Mouse (Mus musculus) midbrain, embryonic 13.5 days (tissue): ENCODE results near the gene Dlg5. TPM values are rescaled to one million over a fixed set of nuclear protein-coding genes. Genes with fewer than 3 reads are reported as not detected.

Source experiments
- ATAC-seq: fragments of 200-750 bp; cut with Nextera tagmentation; 2 replicates; pipeline ENCODE4 v1.8.0; 2017; ENCODE audit warnings: mild to moderate bottlenecking, moderate TSS enrichment, moderate library complexity
- H3K27ac ChIP-seq: fragments of 300-500 bp; sonication (generic); 2 replicates; pipeline ENCODE4 v1.5.1; 2015; ENCODE audit warnings: inconsistent platforms, mild to moderate bottlenecking, moderate library complexity
- H3K27me3 ChIP-seq: fragments of 300-500 bp; sonication (generic); 2 replicates; pipeline ENCODE4 v1.6.1; 2015; ENCODE audit warnings: mild to moderate bottlenecking, inconsistent platforms
- H3K36me3 ChIP-seq: fragments of 300-500 bp; sonication (generic); 2 replicates; pipeline ENCODE4 v1.6.1; 2015; ENCODE audit warnings: mild to moderate bottlenecking, inconsistent platforms
- H3K4me1 ChIP-seq: fragments of 300-500 bp; sonication (generic); replicated peaks from 2 replicates; pipeline ENCODE4 v1.6.1; 2015; ENCODE audit warnings: inconsistent platforms
- H3K4me2 ChIP-seq: fragments of 300-500 bp; sonication (generic); replicated peaks from 2 replicates; pipeline ENCODE4 v1.6.1; 2015; ENCODE audit warnings: moderate library complexity, mild to moderate bottlenecking, inconsistent platforms
- H3K4me3 ChIP-seq: fragments of 300-500 bp; sonication (generic); replicated peaks from 2 replicates; pipeline ENCODE4 v1.5.1; 2015; ENCODE audit warnings: mild to moderate bottlenecking, inconsistent platforms
- H3K9ac ChIP-seq: fragments of 300-500 bp; sonication (generic); replicated peaks from 2 replicates; pipeline ENCODE4 v1.6.1; 2015; ENCODE audit warnings: mild to moderate bottlenecking, inconsistent platforms
- H3K9me3 ChIP-seq: fragments of 300-500 bp; sonication (generic); 2 replicates; pipeline ENCODE4 v1.6.1; 2016; ENCODE audit warnings: mild to moderate bottlenecking, inconsistent platforms
- WGBS: fragments of 180-500 bp; shearing (Covaris S2); methylation state at CpG from one replicate; pipeline ENCODE4 v1.1.7; 2015; 5-methylcytosine and 5-hydroxymethylcytosine counted together
- polyA plus RNA-seq: library from polyadenylated mRNA; unstranded; fragments of >200 nt; fragmentation: Nextera tagmentation; extraction: Ambion mirVana; gene quantifications from 2 replicates; pipeline ENCODE4 v1.2.1, GENCODE M21; 2015

Dlg5 gene
- polyA plus RNA-seq, 1 experiment from 2014 or later: 19.4 TPM

GRCm38 (mm10) chr14:24232641-24233633 is 12.8 kb downstream of the Dlg5 start:
- Histone ChIP-seq H3K27me3 (no peaks in the 10 kb centered on the region), H3K36me3 (0 out of 2 replicates have a peak, but pooled peaks cover 3% of the 10 kb centered on the region), H3K9me3 (no peaks in the 10 kb centered on the region), H3K27ac (no peak overlapping the region; the same call in 1 of the 2 replicates), H3K4me2 (no peak overlapping the region), H3K4me1 (peaks cover 16% of the 10 kb centered on the region), H3K4me3 (no peak overlapping the region), H3K9ac (no peak overlapping the region)
- 77% methylated on average over 11 of the region's 12 CpGs for WGBS
- ATAC-seq: no peak

GRCm38 (mm10) chr14:24228549-24228948 is 17.2 kb downstream of the Dlg5 start:
- Histone ChIP-seq H3K27me3 (no peaks in the 10 kb centered on the region), H3K9ac (no peak overlapping the region), H3K4me3 (no peak overlapping the region), H3K4me2 (no peak overlapping the region), H3K36me3 (peaks cover 7% of the 10 kb centered on the region; the same call in 1 of the 2 replicates), H3K27ac (no peak overlapping the region), H3K4me1 (0 out of 2 replicates have a peak, but pooled peaks cover 5% of the 10 kb centered on the region), H3K9me3 (no peaks in the 10 kb centered on the region)
- WGBS: 86% methylated on average over 6 of the region's 6 CpGs
- no peak for ATAC-seq

- WGBS: 90% methylated on average over 8 of the region's 8 CpGs
- ATAC-seq: no peak
- Histone ChIP-seq H3K4me3 (no peak overlapping the region), H3K27ac (no peak overlapping the region), H3K27me3 (no peaks in the 10 kb centered on the region), H3K9me3 (no peaks in the 10 kb centered on the region), H3K4me1 (peaks cover 12% of the 10 kb centered on the region; the same call in 1 of the 2 replicates), H3K36me3 (peaks cover 7% of the 10 kb centered on the region; the same call in 1 of the 2 replicates), H3K9ac (no peak overlapping the region), H3K4me2 (no peak overlapping the region)
These were observed 18.7 kb downstream of the Dlg5 start for GRCm38 (mm10) chr14:24227015-24227414.

GRCm38 (mm10) chr14:24226344-24226743 is 19.4 kb downstream of the Dlg5 start:
- no peak overlapping the region for H3K4me3 ChIP-seq
- 93% methylated on average over 2 of the region's 2 CpGs for WGBS
- H3K4me1 ChIP-seq: peaks cover 12% of the 10 kb centered on the region; the same call in 1 of the 2 replicates
- no peak overlapping the region for H3K4me2 ChIP-seq
- no peak overlapping the region for H3K9ac ChIP-seq
- H3K27me3 ChIP-seq: no peaks in the 10 kb centered on the region
- ATAC-seq: no peak
- H3K27ac ChIP-seq: no peak overlapping the region
- peaks cover 7% of the 10 kb centered on the region; the same call in 1 of the 2 replicates for H3K36me3 ChIP-seq
- no peaks in the 10 kb centered on the region for H3K9me3 ChIP-seq

GRCm38 (mm10) chr14:24222759-24223158 is 23.0 kb downstream of the Dlg5 start:
- Histone ChIP-seq H3K27ac (no peak overlapping the region), H3K9ac (no peak overlapping the region), H3K4me1 (peaks cover 34% of the 10 kb centered on the region), H3K27me3 (no peaks in the 10 kb centered on the region), H3K9me3 (no peaks in the 10 kb centered on the region), H3K4me2 (no peak overlapping the region), H3K4me3 (no peak overlapping the region), H3K36me3 (peaks cover 7% of the 10 kb centered on the region; the same call in 1 of the 2 replicates)
- no peak for ATAC-seq
- 25% methylated on average over 3 of the region's 3 CpGs for WGBS

GRCm38 (mm10) chr14:24222273-24222672 is 23.4 kb downstream of the Dlg5 start:
- Histone ChIP-seq H3K36me3 (peaks cover 7% of the 10 kb centered on the region; the same call in 1 of the 2 replicates), H3K4me1 (peaks cover 39% of the 10 kb centered on the region), H3K9ac (no peak overlapping the region), H3K4me3 (no peak overlapping the region), H3K27ac (no peak overlapping the region), H3K4me2 (no peak overlapping the region), H3K9me3 (no peaks in the 10 kb centered on the region), H3K27me3 (no peaks in the 10 kb centered on the region)
- 77% methylated on average over 3 of the region's 3 CpGs for WGBS
- ATAC-seq: no peak

GRCm38 (mm10) chr14:24217362-24217722 is 28.4 kb downstream of the Dlg5 start:
- 65% methylated on average over 8 of the region's 8 CpGs for WGBS
- H3K4me2 ChIP-seq: no peak overlapping the region

GRCm38 (mm10) chr14:24216678-24217361 is 28.9 kb downstream of the Dlg5 start:
- no peak overlapping the region for H3K9ac ChIP-seq
- ATAC-seq: no peak
- WGBS: 50% methylated on average over 11 of the region's 11 CpGs
- no peak overlapping the region for H3K4me2 ChIP-seq
- no peaks in the 10 kb centered on the region for H3K36me3 ChIP-seq
- peaks cover 80% of the 10 kb centered on the region for H3K4me1 ChIP-seq
- no peaks in the 10 kb centered on the region for H3K9me3 ChIP-seq
- H3K27ac ChIP-seq: no peak overlapping the region
- no peak overlapping the region for H3K4me3 ChIP-seq
- H3K27me3 ChIP-seq: no peaks in the 10 kb centered on the region

More at GRCm38 (mm10) chr14:24217362-24217722, 28.4 kb downstream of the Dlg5 start:
- no peaks in the 10 kb centered on the region for H3K36me3 ChIP-seq
- no peak for ATAC-seq
- H3K4me1 ChIP-seq: peaks cover 76% of the 10 kb centered on the region
- no peaks in the 10 kb centered on the region for H3K27me3 ChIP-seq
- H3K27ac ChIP-seq: no peak overlapping the region
- H3K9ac ChIP-seq: no peak overlapping the region
- H3K4me3 ChIP-seq: no peak overlapping the region
- H3K9me3 ChIP-seq: no peaks in the 10 kb centered on the region

- no peaks in the 10 kb centered on the region for H3K27me3 ChIP-seq
- no peak overlapping the region for H3K9ac ChIP-seq
- no peak for ATAC-seq
- H3K4me1 ChIP-seq: peaks cover 82% of the 10 kb centered on the region
- no peak overlapping the region for H3K27ac ChIP-seq
- no peak overlapping the region for H3K4me3 ChIP-seq
- no peaks in the 10 kb centered on the region for H3K36me3 ChIP-seq
- WGBS: 68% methylated on average over 4 of the region's 4 CpGs
- no peaks in the 10 kb centered on the region for H3K9me3 ChIP-seq
- H3K4me2 ChIP-seq: no peak overlapping the region
These were observed 29.7 kb downstream of the Dlg5 start for GRCm38 (mm10) chr14:24216064-24216463.

- Histone ChIP-seq H3K9ac (no peak overlapping the region), H3K36me3 (no peaks in the 10 kb centered on the region), H3K27ac (peak overlapping the region; percentile 32), H3K4me3 (no peak overlapping the region), H3K27me3 (no peaks in the 10 kb centered on the region), H3K9me3 (no peaks in the 10 kb centered on the region), H3K4me2 (no peak overlapping the region), H3K4me1 (peaks cover 75% of the 10 kb centered on the region)
- no peak for ATAC-seq
- WGBS: 53% methylated on average over 9 of the region's 9 CpGs
These were observed 31.3 kb downstream of the Dlg5 start for GRCm38 (mm10) chr14:24214436-24214835.

GRCm38 (mm10) chr14:24213336-24213735 is 32.4 kb downstream of the Dlg5 start:
- Histone ChIP-seq H3K4me3 (no peak overlapping the region), H3K9ac (no peak overlapping the region), H3K4me2 (no peak overlapping the region), H3K27ac (peak overlapping the region; percentile 35), H3K4me1 (peaks cover 64% of the 10 kb centered on the region), H3K27me3 (no peaks in the 10 kb centered on the region), H3K36me3 (no peaks in the 10 kb centered on the region), H3K9me3 (no peaks in the 10 kb centered on the region)
- ATAC-seq: no peak
- WGBS: 86% methylated on average over 2 of the region's 2 CpGs

- Histone ChIP-seq H3K4me1 (peaks cover 62% of the 10 kb centered on the region), H3K27ac (no peak overlapping the region), H3K9me3 (no peaks in the 10 kb centered on the region), H3K27me3 (no peaks in the 10 kb centered on the region), H3K4me2 (no peak overlapping the region), H3K36me3 (no peaks in the 10 kb centered on the region), H3K4me3 (no peak overlapping the region), H3K9ac (no peak overlapping the region)
- no peak for ATAC-seq
- 47% methylated on average over 5 of the region's 5 CpGs for WGBS
These were observed 32.9 kb downstream of the Dlg5 start for GRCm38 (mm10) chr14:24212861-24213260.
